ENCODE assay signal across 15 mouse cellular contexts in genomic region chr14:99218396-99219012, GRCm38 (mm10).
"Had no signal": no experiment of that assay in that cellular context is flagged by ENCODE, and none has a peak within 500 bp of the region (broad histone marks: within the 10 kb centered on the region; RNA-seq: fewer than 3 reads in every experiment).

No protein-coding gene starts in this region.

- H3K27ac ChIP-seq: macrophage; midbrain, embryonic 13.5 days; midbrain, embryonic 15.5 days; neural tube, embryonic 12.5 days had no signal

- H3K4me1 ChIP-seq: megakaryocyte, embryonic 14.5 days; neural tube, embryonic 12.5 days had no signal

- H3K4me3 ChIP-seq: megakaryocyte, embryonic 14.5 days; midbrain, embryonic 13.5 days; midbrain, embryonic 15.5 days; neural tube, embryonic 12.5 days had no signal

- H3K9me3 ChIP-seq: megakaryocyte, embryonic 14.5 days; midbrain, embryonic 13.5 days; midbrain, embryonic 15.5 days; neural tube, embryonic 12.5 days had no signal

- H3K4me2 ChIP-seq: lung, embryonic 14.5 days; midbrain, embryonic 11.5 days; midbrain, embryonic 13.5 days; midbrain, embryonic 15.5 days; neural tube, embryonic 12.5 days had no signal

- ATAC-seq: midbrain, embryonic 13.5 days; midbrain, embryonic 15.5 days had no signal

- H3K9ac ChIP-seq: lung, embryonic 14.5 days; midbrain, embryonic 13.5 days; midbrain, embryonic 15.5 days; neural tube, embryonic 12.5 days had no signal

- H3K36me3 ChIP-seq: midbrain, embryonic 15.5 days had no signal

- H3K27me3 ChIP-seq: megakaryocyte, embryonic 14.5 days; midbrain, embryonic 13.5 days; midbrain, embryonic 15.5 days; neural tube, embryonic 12.5 days had no signal

- DNase-seq: lung, adult 18-20 months; lung, embryonic 14.5 days; lung, postnatal 14 days; lung, postnatal 36 days; right cerebral cortex, postnatal 14 days; spleen, adult 18-20 months; thymus, adult 18-20 months; thymus, postnatal 14 days; thymus, postnatal 36 days had no signal
